Mouse (Mus musculus): ENCODE results near the gene Tssc4.

Gene Tssc4

DNA sequence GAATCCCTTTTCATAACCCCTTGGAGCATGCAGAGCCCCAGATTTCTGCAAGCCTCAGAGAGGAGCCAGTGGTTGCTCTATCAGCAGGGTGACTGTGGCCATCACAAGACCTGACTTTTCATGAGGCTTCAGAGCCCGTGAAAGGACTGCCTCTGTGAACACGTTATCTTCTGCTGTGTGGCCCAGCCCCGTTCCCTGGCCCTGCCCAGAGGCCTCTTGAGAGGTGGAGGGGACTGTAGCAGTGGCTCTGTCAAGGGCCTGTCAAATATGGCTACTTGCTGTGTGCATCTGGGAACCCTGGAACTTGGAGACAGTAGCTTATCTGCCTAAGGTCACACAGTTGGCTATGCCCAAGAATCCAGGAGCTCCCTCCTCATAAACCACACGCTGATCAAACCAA lies 42.7 kb downstream of the Tssc4 start:
- no peak for DNase-seq

- DNase-seq, result no peak
These were observed 43.3 kb downstream of the Tssc4 start for GRCm38 (mm10) chr7:143112395-143112794.

DNA sequence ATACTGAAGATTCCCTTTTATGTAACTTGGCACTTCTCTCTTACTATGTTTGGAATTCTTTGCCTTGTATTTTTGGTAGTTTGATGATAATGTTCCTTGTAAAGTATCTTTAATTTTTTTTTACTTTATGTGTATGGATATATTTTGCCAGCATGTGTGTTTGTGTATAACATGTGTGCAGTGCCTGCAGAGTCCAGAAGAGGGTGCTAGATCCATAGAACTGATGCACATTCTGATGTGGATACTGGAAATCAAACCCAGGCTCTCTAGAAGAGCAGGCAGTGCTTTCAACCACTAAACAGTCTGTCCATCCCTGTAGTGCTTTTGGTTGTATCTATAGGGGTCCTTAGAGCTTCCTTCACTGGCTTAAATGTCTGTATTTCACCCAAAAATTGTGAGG lies 45.7 kb downstream of the Tssc4 start:
- DNase-seq, result no peak

- DNase-seq, result no peak
These were observed 47.5 kb downstream of the Tssc4 start for GRCm38 (mm10) chr7:143116521-143116920.

DNA sequence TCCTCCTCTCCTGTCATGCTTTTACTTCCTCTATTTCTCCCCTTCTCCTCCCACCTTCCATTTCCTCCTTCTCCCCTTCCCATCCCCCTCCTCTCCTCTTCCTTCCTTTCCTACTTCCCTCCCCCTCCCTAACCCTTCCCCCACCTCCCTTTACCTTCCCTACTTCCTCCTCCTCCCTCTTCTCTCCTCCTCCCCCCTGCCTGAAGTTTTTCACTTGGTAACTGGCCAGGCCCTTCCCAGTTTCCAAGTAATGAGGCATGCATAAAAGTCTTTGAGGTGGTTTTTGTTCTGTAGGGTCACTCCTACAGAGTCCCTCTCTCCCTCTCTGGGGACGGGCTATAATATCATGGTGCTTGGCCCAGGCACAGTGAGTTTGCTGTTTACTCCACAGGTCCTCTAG lies 50.4 kb downstream of the Tssc4 start:
- DNase-seq, result no peak

GRCm38 (mm10) chr7:143119826-143120225 lies 50.8 kb downstream of the Tssc4 start:
- DNase-seq, result no peak
